Mouse (Mus musculus) neural tube, embryonic 14.5 days (tissue): Measurements from ENCODE around the gene Hoxa13. TPM values are rescaled to one million over a fixed set of nuclear protein-coding genes. Genes with fewer than 3 reads are reported as not detected.

Experiments used
- ATAC-seq: fragments of 200-750 bp; cut with Nextera tagmentation; 2 replicates; pipeline ENCODE4 v1.8.0; 2017; ENCODE audit warnings: low read depth, mild to moderate bottlenecking, moderate TSS enrichment, moderate library complexity
- H3K27ac ChIP-seq: fragments of 300-500 bp; sonication (generic); 2 replicates; pipeline ENCODE4 v1.5.1; 2014; ENCODE audit warnings: low read depth, mild to moderate bottlenecking, control low read depth, low read length, moderate library complexity, mixed read lengths
- H3K27me3 ChIP-seq: fragments of 300-500 bp; sonication (generic); 2 replicates; pipeline ENCODE4 v1.6.1; 2014; ENCODE audit warnings: low read length; ENCODE audit not compliant: control insufficient read depth, insufficient read depth
- H3K36me3 ChIP-seq: fragments of 300-500 bp; sonication (generic); 2 replicates; pipeline ENCODE4 v1.6.1; 2014; ENCODE audit warnings: low read length, mixed read lengths; ENCODE audit not compliant: control insufficient read depth, insufficient read depth
- H3K4me1 ChIP-seq: fragments of 300-500 bp; sonication (generic); 2 replicates; pipeline ENCODE4 v1.6.1; 2014; ENCODE audit warnings: low read length; ENCODE audit not compliant: control insufficient read depth, insufficient read depth
- H3K4me2 ChIP-seq: fragments of 300-500 bp; sonication (generic); 2 replicates; pipeline ENCODE4 v1.6.1; 2014; ENCODE audit warnings: mild to moderate bottlenecking, low read depth, low read length, control low read depth
- H3K4me3 ChIP-seq: fragments of 300-500 bp; sonication (generic); 2 replicates; pipeline ENCODE4 v1.5.1; 2014; ENCODE audit warnings: low read depth, low read length, control low read depth, mixed read lengths
- H3K9ac ChIP-seq: fragments of 300-500 bp; sonication (generic); replicated peaks from 2 replicates; pipeline ENCODE4 v1.6.1; 2014; ENCODE audit warnings: low read depth, mild to moderate bottlenecking, control low read depth, low read length, mixed read lengths
- H3K9me3 ChIP-seq: fragments of 300-500 bp; sonication (generic); 2 replicates; pipeline ENCODE4 v1.6.1; 2016; ENCODE audit warnings: low read length; ENCODE audit not compliant: control insufficient read depth
- WGBS: fragments of 180-500 bp; shearing (Covaris S2); extraction: QIAGEN DNeasy Blood & Tissue Kit; methylation state at CpG from one replicate; pipeline ENCODE4 v1.1.7; 2014; 5-methylcytosine and 5-hydroxymethylcytosine counted together
- polyA plus RNA-seq: library from polyadenylated mRNA; unstranded; fragments of >200 nt; fragmentation: Nextera tagmentation; extraction: Ambion mirVana; gene quantifications from 2 replicates; pipeline ENCODE4 v1.2.1, GENCODE M21; 2014

Hoxa13 gene
- polyA plus RNA-seq, 1 experiment from 2014 or later: not detected

GRCm38 (mm10) chr6:52291021-52291860 is 30.6 kb upstream of the Hoxa13 start:
- Histone ChIP-seq H3K27me3 (peaks cover 45% of the 10 kb centered on the region), H3K4me1 (no peaks in the 10 kb centered on the region), H3K27ac (no peak overlapping the region), H3K9ac (no peak overlapping the region), H3K9me3 (no peaks in the 10 kb centered on the region), H3K4me2 (peak overlapping the region; percentile 26), H3K4me3 (no peak overlapping the region; the same call in 1 of the 2 replicates), H3K36me3 (no peaks in the 10 kb centered on the region)
- ATAC-seq: no peak
- WGBS: 3% methylated on average over 45 of the region's 45 CpGs

- no peak overlapping the region for H3K9ac ChIP-seq
Measured at GRCm38 (mm10) chr6:52290186-52290585, 29.5 kb upstream of the Hoxa13 start.

DNA sequence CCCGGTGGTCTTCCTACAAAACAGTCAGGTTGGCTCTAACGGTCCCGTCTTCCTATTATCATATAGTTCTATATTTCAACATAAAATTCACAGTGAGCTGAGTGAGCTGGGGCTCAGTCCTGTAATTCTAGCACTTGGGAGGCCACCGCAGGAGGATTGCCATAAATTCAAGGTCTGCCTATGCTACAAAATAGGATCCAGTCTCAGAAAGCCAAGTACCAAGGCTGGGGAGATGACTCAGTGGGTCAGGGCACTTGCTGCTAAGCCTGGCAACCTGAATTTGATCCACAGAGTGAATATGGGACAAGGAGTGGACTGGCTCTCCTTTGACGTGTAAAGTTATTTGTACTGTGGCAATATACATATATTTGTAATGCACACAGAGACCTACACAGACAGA is 23.2 kb upstream of the Hoxa13 start:
- Histone ChIP-seq H3K27ac (no peak overlapping the region), H3K4me1 (no peaks in the 10 kb centered on the region), H3K9me3 (no peaks in the 10 kb centered on the region), H3K36me3 (no peaks in the 10 kb centered on the region), H3K4me2 (no peak overlapping the region), H3K4me3 (no peak overlapping the region), H3K27me3 (peaks cover 10% of the 10 kb centered on the region), H3K9ac (no peak overlapping the region)
- 88% methylated on average over 5 of the region's 5 CpGs for WGBS
- ATAC-seq: no peak

More at GRCm38 (mm10) chr6:52290186-52290585, 29.5 kb upstream of the Hoxa13 start:
- Histone ChIP-seq H3K9me3 (no peaks in the 10 kb centered on the region), H3K4me2 (no peak overlapping the region), H3K27ac (no peak overlapping the region), H3K4me1 (no peaks in the 10 kb centered on the region), H3K36me3 (no peaks in the 10 kb centered on the region), H3K27me3 (peaks cover 45% of the 10 kb centered on the region), H3K4me3 (no peak overlapping the region)
- ATAC-seq: no peak
- 16% methylated on average over 12 of the region's 12 CpGs for WGBS

- no peaks in the 10 kb centered on the region for H3K9me3 ChIP-seq
- H3K36me3 ChIP-seq: no peaks in the 10 kb centered on the region
- peaks cover 25% of the 10 kb centered on the region for H3K27me3 ChIP-seq
- H3K27ac ChIP-seq: no peak overlapping the region
- H3K9ac ChIP-seq: no peak overlapping the region
- H3K4me2 ChIP-seq: no peak overlapping the region
- no peaks in the 10 kb centered on the region for H3K4me1 ChIP-seq
- no peak overlapping the region for H3K4me3 ChIP-seq
- 46% methylated on average over 12 of the region's 12 CpGs for WGBS
- no peak for ATAC-seq
Measured at GRCm38 (mm10) chr6:52281084-52281483, 20.4 kb upstream of the Hoxa13 start.

DNA sequence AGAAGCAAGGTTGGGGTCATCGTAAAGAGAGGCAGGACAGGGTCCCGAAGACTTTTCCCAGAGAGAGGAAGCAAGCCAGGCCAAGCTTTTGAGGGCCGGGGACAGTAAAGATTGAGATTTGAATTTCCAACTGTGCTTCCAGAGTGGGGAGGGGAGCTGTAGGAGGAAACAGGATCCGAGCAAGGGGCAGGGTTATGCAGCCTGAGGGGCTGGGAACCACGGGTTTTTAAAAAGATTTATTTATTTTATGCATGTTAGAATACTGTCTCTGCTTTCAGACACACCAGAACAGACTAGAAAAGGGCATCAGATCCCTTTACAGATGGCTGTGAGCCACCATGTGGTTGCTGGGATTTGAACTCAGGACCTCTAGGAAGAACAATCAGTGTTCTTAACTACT is 16.2 kb upstream of the Hoxa13 start:
- H3K27ac ChIP-seq: no peak overlapping the region
- H3K4me1 ChIP-seq: no peaks in the 10 kb centered on the region
- peaks cover 57% of the 10 kb centered on the region for H3K27me3 ChIP-seq
- no peak for ATAC-seq
- WGBS: 5% methylated on average over 5 of the region's 5 CpGs
- H3K9ac ChIP-seq: no peak overlapping the region
- no peaks in the 10 kb centered on the region for H3K36me3 ChIP-seq
- H3K9me3 ChIP-seq: no peaks in the 10 kb centered on the region
- no peak overlapping the region for H3K4me3 ChIP-seq
- no peak overlapping the region for H3K4me2 ChIP-seq

DNA sequence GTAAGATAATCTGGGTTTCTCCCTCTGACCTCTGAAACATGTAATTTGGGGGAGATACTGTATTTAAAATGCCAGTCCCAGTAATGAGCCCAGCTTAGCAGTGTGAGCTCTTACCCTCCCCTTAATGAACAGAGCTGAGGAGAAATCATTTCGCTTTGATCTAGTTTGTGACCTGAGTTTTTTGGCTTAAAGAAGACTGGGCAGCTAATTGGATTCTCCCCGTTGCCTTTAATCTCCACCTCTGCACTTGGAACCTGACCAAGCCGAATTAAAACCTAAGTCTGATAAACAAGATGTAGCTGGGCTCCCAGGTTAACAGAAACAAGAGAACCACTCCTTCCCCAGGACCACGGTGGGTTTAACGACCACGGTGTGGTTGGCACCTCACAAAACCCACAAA is 15.7 kb upstream of the Hoxa13 start:
- 1% methylated on average over 6 of the region's 6 CpGs for WGBS
- no peak for ATAC-seq

GRCm38 (mm10) chr6:52275563-52276280 is 15.0 kb upstream of the Hoxa13 start:
- WGBS: 6% methylated on average over 8 of the region's 8 CpGs
- ATAC-seq: no peak
- no peak overlapping the region for H3K4me2 ChIP-seq
- H3K36me3 ChIP-seq: no peaks in the 10 kb centered on the region
- H3K9me3 ChIP-seq: no peaks in the 10 kb centered on the region
- H3K4me1 ChIP-seq: no peaks in the 10 kb centered on the region
- no peak overlapping the region for H3K4me3 ChIP-seq
- peaks cover 64% of the 10 kb centered on the region for H3K27me3 ChIP-seq
- H3K27ac ChIP-seq: no peak overlapping the region
- no peak overlapping the region for H3K9ac ChIP-seq

More for the DNA sequence above, 15.7 kb upstream of the Hoxa13 start:
- no peak overlapping the region for H3K4me3 ChIP-seq
- H3K9me3 ChIP-seq: no peaks in the 10 kb centered on the region
- no peak overlapping the region for H3K4me2 ChIP-seq
- H3K27me3 ChIP-seq: peaks cover 62% of the 10 kb centered on the region
- no peaks in the 10 kb centered on the region for H3K4me1 ChIP-seq
- H3K27ac ChIP-seq: no peak overlapping the region
- H3K36me3 ChIP-seq: no peaks in the 10 kb centered on the region
- no peak overlapping the region for H3K9ac ChIP-seq

DNA sequence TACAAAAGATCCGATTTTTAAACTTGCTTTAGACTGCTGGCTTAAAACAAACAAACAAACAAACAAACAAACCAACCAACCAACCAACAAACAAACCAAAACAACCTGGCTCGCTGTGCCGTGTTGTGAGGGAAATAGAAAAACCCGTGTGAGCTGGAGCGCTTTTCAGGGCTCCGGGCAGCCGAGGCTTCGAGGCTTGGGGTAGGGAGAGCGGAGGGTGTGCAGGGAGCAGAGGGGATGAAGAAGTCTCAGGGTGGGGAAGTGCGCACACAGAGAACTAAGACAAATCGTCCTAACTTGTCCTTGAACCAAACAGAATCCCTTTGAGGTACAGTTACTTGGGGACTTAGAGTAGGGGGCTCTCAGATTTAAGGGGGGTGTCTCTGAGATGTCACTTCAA is 13.9 kb upstream of the Hoxa13 start:
- peaks cover 73% of the 10 kb centered on the region for H3K27me3 ChIP-seq
- H3K9me3 ChIP-seq: no peaks in the 10 kb centered on the region
- no peak overlapping the region for H3K9ac ChIP-seq
- whole genome bisulfite sequencing: 2% methylated on average over 11 of the region's 11 CpGs
- no peaks in the 10 kb centered on the region for H3K36me3 ChIP-seq
- H3K4me3 ChIP-seq: no peak overlapping the region
- no peak overlapping the region for H3K27ac ChIP-seq
- no peak for ATAC-seq
- no peaks in the 10 kb centered on the region for H3K4me1 ChIP-seq
- H3K4me2 ChIP-seq: no peak overlapping the region

DNA sequence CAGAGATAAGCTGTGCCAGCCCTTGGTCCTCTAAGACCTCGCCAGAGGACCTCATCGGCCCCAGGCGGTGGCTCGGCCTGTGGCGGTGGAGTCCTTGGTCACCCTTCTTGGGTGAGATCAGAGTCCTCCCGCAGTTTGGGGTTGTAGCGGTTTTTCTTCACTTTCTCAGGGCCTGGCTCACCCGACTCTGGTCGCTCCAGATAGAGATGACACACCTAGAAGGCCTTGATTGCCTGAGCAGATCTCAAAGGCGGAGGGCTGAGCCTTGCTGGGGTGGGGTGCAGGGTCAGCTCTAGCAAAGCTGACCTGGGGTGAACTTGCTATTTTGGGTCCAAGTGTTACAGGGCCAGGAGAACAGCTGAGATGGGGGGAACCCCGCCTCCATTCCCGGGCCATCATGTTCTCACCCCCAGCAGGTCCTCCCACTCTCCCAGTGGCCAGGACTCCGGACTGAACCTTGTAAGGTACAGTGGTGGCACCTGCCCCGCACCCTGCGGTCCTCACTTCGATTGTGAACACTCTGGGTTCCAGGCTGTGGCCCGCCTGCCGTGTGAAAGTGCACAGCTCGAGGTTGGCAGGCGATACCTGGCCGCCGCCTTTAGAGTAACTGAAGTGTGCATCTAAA is 13.1 kb upstream of the Hoxa13 start:
- 1% methylated on average over 22 of the region's 22 CpGs for WGBS
- H3K27ac ChIP-seq: no peak overlapping the region
- no peak for ATAC-seq
- H3K9ac ChIP-seq: no peak overlapping the region
- no peaks in the 10 kb centered on the region for H3K4me1 ChIP-seq
- H3K4me3 ChIP-seq: no peak overlapping the region
- H3K27me3 ChIP-seq: peaks cover 81% of the 10 kb centered on the region
- H3K36me3 ChIP-seq: no peaks in the 10 kb centered on the region
- H3K9me3 ChIP-seq: no peaks in the 10 kb centered on the region
- no peak overlapping the region for H3K4me2 ChIP-seq
